Mouse (Mus musculus): ENCODE data around the gene Btbd19. TPM values are rescaled to one million over a fixed set of nuclear protein-coding genes. Genes with fewer than 3 reads are reported as not detected.

Btbd19 gene
- 4.3 and 4.8 TPM in 2 replicates for polyA plus RNA-seq (2012; ENCODE audit: insufficient read depth, insufficient read length, missing spikeins)

- H3K4me3 ChIP-seq (ENCODE audit: insufficient read depth, low read length) = peak within 1 kb of the TSS; percentile 54
- H3K27ac ChIP-seq (ENCODE audit: insufficient read depth, low read depth, low read length) = peak within 1 kb of the TSS; percentile 93
- TF ChIP-seq POLR2A (IDR thresholded peaks at IDR 0.05; ENCODE audit: borderline replicate concordance, low read depth, low read length) = no peak
- TF ChIP-seq CTCF (IDR thresholded peaks at IDR 0.05; ENCODE audit: low read depth, low read length) = no peak
- peaks cover 44% of the 10 kb centered on the region for H3K4me1 ChIP-seq (ENCODE audit: control insufficient read depth, insufficient read depth, low read length)
Measured at GRCm38 (mm10) chr4:117125348-117125909, at the start of gene Btbd19. TSS of gene Btbd19 (minus strand) at chr4:117125725.

- Histone ChIP-seq H3K4me1 (ENCODE audit: control insufficient read depth, insufficient read depth, low read length) (peaks cover 11% of the 10 kb centered on the region), H3K27ac (ENCODE audit: insufficient read depth, low read depth, low read length) (no peak overlapping the region), H3K4me3 (ENCODE audit: insufficient read depth, low read length) (no peak overlapping the region)
- TF ChIP-seq POLR2A (IDR thresholded peaks at IDR 0.05; ENCODE audit: borderline replicate concordance, low read depth, low read length) = no peak
- TF ChIP-seq CTCF (IDR thresholded peaks at IDR 0.05; ENCODE audit: low read depth, low read length) = no peak
Measured at GRCm38 (mm10) chr4:117169936-117170335, 44.4 kb upstream of the Btbd19 start.

- TF ChIP-seq POLR2A (IDR thresholded peaks at IDR 0.05; ENCODE audit: borderline replicate concordance, low read depth, low read length) = no peak
- no peak for TF ChIP-seq CTCF (IDR thresholded peaks at IDR 0.05; ENCODE audit: low read depth, low read length)
- no peak overlapping the region for H3K27ac ChIP-seq (ENCODE audit: insufficient read depth, low read depth, low read length)
Measured at GRCm38 (mm10) chr4:117161183-117161582, 35.7 kb upstream of the Btbd19 start.

DNA sequence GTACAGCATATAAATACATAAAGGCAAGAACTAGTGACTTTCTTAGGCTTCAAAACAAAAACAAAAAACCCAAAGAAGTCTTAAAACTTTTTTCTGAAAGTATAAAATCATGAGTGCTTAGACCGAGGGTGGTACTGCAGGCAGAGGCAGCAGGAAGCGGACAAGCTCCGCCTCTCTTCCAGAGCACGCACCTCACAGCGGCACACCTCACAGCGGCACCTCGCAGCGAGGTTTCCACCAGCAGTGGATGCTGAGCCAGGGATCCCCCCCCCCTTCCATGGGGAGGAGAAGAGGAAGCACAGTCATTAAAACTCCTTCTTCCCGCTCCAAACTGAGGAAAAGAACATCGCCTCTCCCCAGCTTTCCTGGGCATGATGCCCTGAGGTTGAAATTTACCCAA is 34.1 kb upstream of the Btbd19 start:
- no peaks in the 10 kb centered on the region for H3K4me1 ChIP-seq (ENCODE audit: control insufficient read depth, insufficient read depth, low read length)
- no peak overlapping the region for H3K27ac ChIP-seq (ENCODE audit: insufficient read depth, low read depth, low read length)
- no peak overlapping the region for H3K4me3 ChIP-seq (ENCODE audit: insufficient read depth, low read length)
- TF ChIP-seq CTCF (IDR thresholded peaks at IDR 0.05; ENCODE audit: low read depth, low read length) = no peak
- no peak for TF ChIP-seq POLR2A (IDR thresholded peaks at IDR 0.05; ENCODE audit: borderline replicate concordance, low read depth, low read length)

More at GRCm38 (mm10) chr4:117161183-117161582, 35.7 kb upstream of the Btbd19 start:
- Histone ChIP-seq H3K4me3 (ENCODE audit: insufficient read depth, low read length) (no peak overlapping the region), H3K4me1 (ENCODE audit: control insufficient read depth, insufficient read depth, low read length) (0 out of 2 replicates have a peak, but pooled peaks cover 2% of the 10 kb centered on the region)

DNA sequence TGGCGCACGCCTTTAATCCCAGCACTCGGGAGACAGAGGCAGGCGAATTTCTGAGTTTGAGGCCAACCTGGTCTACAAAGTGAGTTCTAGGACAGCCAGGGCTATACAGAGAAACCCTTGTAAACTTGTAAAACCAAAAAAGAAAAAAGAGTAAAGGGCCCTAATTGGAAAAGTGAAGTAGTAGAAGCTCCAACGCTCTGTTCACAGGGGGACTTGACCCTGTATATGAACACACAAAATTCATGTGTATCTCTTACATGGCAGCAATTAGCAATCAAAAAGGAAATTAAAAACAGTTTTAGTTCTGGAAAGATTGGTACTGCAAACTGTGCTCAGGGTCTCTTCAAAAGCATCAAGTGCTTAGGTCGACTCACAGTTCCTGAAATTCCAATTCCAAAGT is 30.8 kb upstream of the Btbd19 start:
- Histone ChIP-seq H3K4me3 (ENCODE audit: insufficient read depth, low read length) (peak overlapping the region; percentile 77; the same call in 1 of the 2 replicates), H3K4me1 (ENCODE audit: control insufficient read depth, insufficient read depth, low read length) (peaks cover 12% of the 10 kb centered on the region), H3K27ac (ENCODE audit: insufficient read depth, low read depth, low read length) (peak overlapping the region; percentile 64)
- TF ChIP-seq POLR2A (IDR thresholded peaks at IDR 0.05; ENCODE audit: borderline replicate concordance, low read depth, low read length) (no peak), CTCF (IDR thresholded peaks at IDR 0.05; ENCODE audit: low read depth, low read length) (no peak)

GRCm38 (mm10) chr4:117155792-117156355 is 30.3 kb upstream of the Btbd19 start, which contains the start of gene Rps8:
TSS of gene Rps8 (minus strand) at chr4:117156243.
- TF ChIP-seq POLR2A (IDR thresholded peaks at IDR 0.05; ENCODE audit: borderline replicate concordance, low read depth, low read length) (0 out of 2 replicates have a peak, but pooled peaks have one; percentile 38), CTCF (IDR thresholded peaks at IDR 0.05; ENCODE audit: low read depth, low read length) (no peak)
- Histone ChIP-seq H3K4me3 (ENCODE audit: insufficient read depth, low read length) (peak within 1 kb of the TSS; percentile 77), H3K4me1 (ENCODE audit: control insufficient read depth, insufficient read depth, low read length) (peaks cover 12% of the 10 kb centered on the region), H3K27ac (ENCODE audit: insufficient read depth, low read depth, low read length) (peak within 1 kb of the TSS; percentile 81)

- H3K27ac ChIP-seq (ENCODE audit: insufficient read depth, low read depth, low read length) = peak overlapping the region; percentile 81
- peak overlapping the region; percentile 77 for H3K4me3 ChIP-seq (ENCODE audit: insufficient read depth, low read length)
- TF ChIP-seq POLR2A (IDR thresholded peaks at IDR 0.05; ENCODE audit: borderline replicate concordance, low read depth, low read length) = no peak
- no peak for TF ChIP-seq CTCF (IDR thresholded peaks at IDR 0.05; ENCODE audit: low read depth, low read length)
- H3K4me1 ChIP-seq (ENCODE audit: control insufficient read depth, insufficient read depth, low read length) = peaks cover 12% of the 10 kb centered on the region
Measured at GRCm38 (mm10) chr4:117155020-117155791, 29.7 kb upstream of the Btbd19 start.

- H3K27ac ChIP-seq (ENCODE audit: insufficient read depth, low read depth, low read length) = no peak overlapping the region
- peak overlapping the region; percentile 77; the same call in 1 of the 2 replicates for H3K4me3 ChIP-seq (ENCODE audit: insufficient read depth, low read length)
Measured at GRCm38 (mm10) chr4:117152714-117153113, 27.2 kb upstream of the Btbd19 start.

GRCm38 (mm10) chr4:117151416-117151815 is 25.9 kb upstream of the Btbd19 start:
- peaks cover 12% of the 10 kb centered on the region for H3K4me1 ChIP-seq (ENCODE audit: control insufficient read depth, insufficient read depth, low read length)
- H3K4me3 ChIP-seq (ENCODE audit: insufficient read depth, low read length) = no peak overlapping the region
- no peak for TF ChIP-seq POLR2A (IDR thresholded peaks at IDR 0.05; ENCODE audit: borderline replicate concordance, low read depth, low read length)
- no peak for TF ChIP-seq CTCF (IDR thresholded peaks at IDR 0.05; ENCODE audit: low read depth, low read length)
- H3K27ac ChIP-seq (ENCODE audit: insufficient read depth, low read depth, low read length) = no peak overlapping the region

More at GRCm38 (mm10) chr4:117152714-117153113, 27.2 kb upstream of the Btbd19 start:
- peaks cover 12% of the 10 kb centered on the region for H3K4me1 ChIP-seq (ENCODE audit: control insufficient read depth, insufficient read depth, low read length)
- TF ChIP-seq CTCF (IDR thresholded peaks at IDR 0.05; ENCODE audit: low read depth, low read length) (no peak), POLR2A (IDR thresholded peaks at IDR 0.05; ENCODE audit: borderline replicate concordance, low read depth, low read length) (no peak)

Data from bone marrow macrophage, adult 2 months (primary cell).